Mouse (Mus musculus) C2C12 (cell line): ENCODE results near the gene Polr2i.

Source experiments
- CEBPB ChIP-seq: IDR thresholded peaks from one replicate; pipeline ENCODE4 v1.6.1; 2011; ENCODE audit warnings: low read depth, mild to moderate bottlenecking, control low read depth, moderate library complexity
- CTCF ChIP-seq: IDR thresholded peaks from one replicate; pipeline ENCODE4 v1.5.1; 2011; ENCODE audit not compliant: control insufficient read depth, insufficient read depth, insufficient read length
- USF1 ChIP-seq: IDR thresholded peaks from one replicate; pipeline ENCODE4 v1.6.1; 2011; ENCODE audit warnings: low read depth, mild to moderate bottlenecking, control low read depth, moderate library complexity

GRCm38 (mm10) chr7:30184641-30185348 is 47.0 kb upstream of the Polr2i start:
- TF ChIP-seq CTCF: no peak
- TF ChIP-seq USF1: no peak
- TF ChIP-seq CEBPB: no peak
